Mouse (Mus musculus) inflammation-experienced regulatory T-cells, adult 6 months (primary cell): ENCODE measurements around the gene Gm3417. TPM values are rescaled to one million over a fixed set of nuclear protein-coding genes. Genes with fewer than 3 reads are reported as not detected.
A peak's percentile ranks its signal among the peaks of the same experiment; 100 is the strongest.
"Not testable (repeated sequence)": the region's sequence is repeated elsewhere in the genome, so short reads cannot be mapped to it uniquely, and the experiment has no call there.

Experiments used
- ATAC-seq: one replicate; pipeline ENCODE4 v1.8.0; 2017
- polyA plus RNA-seq, 3 experiments: library from polyadenylated mRNA; unstranded; fragments of 100-300 nt; shearing (Covaris generic); gene quantifications; one replicate each; pipeline ENCODE4 v1.2.1; 2017

Gene Gm3417
- polyA plus RNA-seq, result 1 to 10 TPM in 2 of 3 experiments, not detected in 1; 1.8 to 2.0 TPM

GRCm38 (mm10) chr17:14978362-14979038 is at the start of gene Gm3417, which contains the start of gene 9030025P20Rik:
Gene Gm3417 (minus strand): TSS chr17:14978790.
Gene 9030025P20Rik (plus strand): TSS chr17:14978468.
- peak; percentile 93 for ATAC-seq

DNA sequence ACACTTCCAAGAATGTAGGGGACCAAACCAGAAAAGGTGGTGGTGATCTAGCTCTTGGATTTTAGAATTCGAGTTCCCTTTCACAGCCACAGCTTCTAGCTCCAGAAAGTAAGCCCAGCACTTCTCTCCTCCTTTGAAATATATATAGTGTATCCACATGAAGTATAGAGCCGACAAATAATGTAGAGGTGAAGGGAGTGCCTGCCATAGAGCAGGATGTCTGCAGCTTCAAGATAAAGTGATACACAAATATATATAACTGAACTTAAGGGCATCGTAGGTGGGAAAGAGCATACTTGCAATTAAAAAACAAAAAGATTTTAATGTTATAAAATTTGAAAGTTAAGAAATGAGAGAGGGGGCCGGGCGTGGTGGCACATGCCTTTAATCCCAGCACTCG is 46.9 kb upstream of the Gm3417 start:
- not testable (repeated sequence) for ATAC-seq

DNA sequence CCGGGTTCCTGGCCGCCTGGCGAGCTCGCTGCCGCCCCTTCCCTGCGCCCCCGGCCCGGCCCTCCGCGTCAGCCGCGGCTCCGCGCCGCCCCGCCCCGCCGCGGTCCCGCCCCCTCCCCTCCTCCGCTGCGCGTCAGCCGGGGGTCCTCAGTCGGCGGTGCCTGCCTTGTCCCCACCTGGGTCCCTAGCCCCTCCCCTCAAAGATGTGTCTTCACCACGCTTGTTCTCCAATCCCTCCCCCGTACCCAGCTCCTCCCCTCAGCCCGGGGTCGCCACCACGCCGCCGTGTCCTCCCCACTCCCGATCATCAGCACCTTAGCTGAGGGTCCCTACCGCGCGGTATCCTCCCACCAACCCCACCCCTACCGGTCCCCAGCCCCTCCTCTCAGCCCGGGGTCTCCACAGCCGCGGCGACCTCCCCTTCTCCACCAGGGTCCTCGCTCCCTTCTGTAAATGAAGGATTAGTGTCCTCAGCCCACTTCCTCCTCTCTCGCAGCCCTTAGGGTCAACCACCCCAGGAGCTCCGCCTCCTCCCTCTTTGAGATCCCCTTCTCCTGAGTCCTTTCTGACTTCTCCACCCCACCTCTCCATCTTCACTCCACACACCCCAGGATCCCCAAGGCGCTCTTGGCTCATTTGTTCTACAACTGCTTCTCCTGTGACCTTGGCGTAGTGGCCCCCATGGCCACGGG is 46.1 kb upstream of the Gm3417 start:
- ATAC-seq, result peak; percentile 53

DNA sequence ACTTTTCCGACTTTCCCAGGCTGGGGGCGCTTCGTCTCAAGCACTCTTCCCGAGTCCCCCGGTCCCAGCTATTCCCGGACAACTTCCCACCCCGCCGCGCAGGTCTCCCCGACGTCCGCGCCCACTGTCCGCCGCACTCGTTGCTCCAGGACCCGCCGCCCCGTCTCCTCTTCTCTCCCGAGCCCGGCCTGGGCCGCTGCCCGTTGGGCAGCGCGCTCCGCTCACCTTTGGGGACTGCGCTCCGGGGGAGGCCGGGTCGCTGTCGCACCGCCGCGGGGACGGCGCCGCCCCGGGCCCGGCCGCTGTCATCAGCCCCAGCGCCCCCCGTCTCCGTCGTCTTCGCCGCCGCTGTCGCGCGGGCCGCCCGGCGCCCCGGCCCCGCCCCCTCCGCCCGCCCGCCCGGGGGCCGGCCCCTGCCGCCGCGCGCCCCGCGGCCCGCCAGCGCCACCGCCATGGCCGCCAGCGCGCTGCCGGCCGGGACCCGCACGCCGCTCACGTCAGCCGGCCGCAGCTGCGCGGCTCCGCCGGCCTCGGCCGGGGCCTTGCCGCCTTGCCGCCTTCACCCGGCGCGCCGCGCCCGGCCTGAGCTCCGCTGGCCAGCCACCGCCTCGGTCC is 45.4 kb upstream of the Gm3417 start:
- ATAC-seq, result peak; percentile 66

DNA sequence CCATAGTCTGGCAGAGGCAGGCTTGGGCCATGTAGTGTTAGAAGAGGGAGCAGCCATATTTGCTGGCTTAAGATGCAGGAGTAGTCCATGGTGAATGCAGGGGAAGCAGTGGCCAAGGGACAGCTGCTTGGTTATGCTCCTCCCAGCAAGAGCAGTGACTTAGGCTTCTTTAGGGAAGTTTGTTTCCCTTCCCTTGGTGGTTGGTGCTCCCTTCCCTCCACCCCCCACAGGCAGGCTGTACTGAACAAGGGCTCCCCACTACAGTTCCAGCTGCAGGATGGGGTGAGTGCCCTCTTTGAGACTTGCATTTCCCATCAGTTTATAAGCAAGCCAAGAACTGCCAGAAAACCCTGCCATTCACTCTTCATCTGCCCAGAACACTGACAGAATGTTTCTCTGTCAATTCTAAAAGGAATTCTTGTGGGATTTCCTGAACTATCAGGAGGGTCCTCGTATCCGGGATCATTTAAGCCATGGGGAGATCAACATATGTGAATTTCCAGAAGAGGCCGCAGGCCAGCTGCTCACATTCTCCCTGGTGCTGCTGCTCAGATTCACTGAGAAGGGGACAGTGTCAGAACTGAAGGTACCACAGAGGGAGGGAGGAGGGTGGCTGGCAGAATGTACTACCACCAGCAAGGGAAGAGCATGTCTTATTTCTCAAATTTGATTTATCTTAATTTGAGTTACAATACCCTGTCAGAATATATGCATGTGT is 43.1 kb upstream of the Gm3417 start:
- ATAC-seq, result not testable (repeated sequence)

DNA sequence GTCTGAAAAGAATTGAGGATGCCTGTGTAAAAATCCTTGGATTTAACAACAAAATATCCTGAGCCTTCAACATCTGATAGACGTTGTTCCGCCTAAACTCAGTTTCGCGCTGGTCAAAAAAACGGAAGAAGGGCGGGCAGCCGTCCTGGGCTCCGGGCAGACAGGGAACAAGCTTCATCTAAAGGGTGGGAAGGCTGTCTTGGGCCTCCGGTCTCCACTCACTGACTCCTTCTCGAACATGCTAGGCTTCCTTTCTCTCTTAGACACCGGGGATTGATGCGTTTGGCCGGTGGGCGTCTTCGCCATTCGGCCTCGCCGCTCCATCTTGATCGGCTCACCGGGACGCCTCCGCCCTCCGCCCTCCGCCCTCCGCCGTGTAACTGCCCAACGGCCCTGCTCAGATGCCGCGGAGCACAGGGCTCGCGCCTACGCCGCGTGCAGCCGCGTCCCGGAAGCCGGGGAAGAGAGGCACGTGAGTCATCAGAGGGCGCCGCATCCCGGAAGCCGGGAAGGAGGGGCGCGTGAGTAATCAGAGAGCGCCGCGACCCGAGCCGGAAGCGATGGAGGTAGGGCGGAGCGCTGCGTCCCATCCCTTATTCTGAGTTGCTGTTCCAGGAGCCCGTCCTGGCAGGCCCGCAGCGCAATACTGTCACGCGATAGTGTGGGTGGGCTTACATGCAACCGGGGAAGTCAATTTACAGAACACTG is 31.3 kb upstream of the Gm3417 start, which contains the start of gene Gm3435:
Gene Gm3435 (plus strand): TSS at position 471 of the 708 bp plus-strand sequence.
- ATAC-seq, result peak; percentile 92

DNA sequence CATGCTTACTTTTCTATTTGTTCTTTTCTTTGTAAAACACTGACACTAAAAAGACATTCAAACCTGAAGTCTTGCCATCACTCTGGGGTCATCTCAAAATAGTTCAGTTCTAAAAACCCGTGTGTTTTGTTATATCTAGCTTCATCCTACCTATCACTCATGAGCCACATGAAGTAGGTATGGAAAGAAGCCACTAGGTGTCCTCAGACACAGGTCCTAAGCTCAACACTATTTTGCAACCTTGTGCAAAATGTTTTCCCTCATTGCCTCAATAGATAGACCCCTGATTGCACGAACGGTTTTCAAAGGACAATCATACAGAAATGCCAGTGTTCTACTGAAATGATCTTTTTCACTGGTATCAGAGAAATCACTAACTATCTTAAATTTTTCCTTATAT is 30.5 kb upstream of the Gm3417 start:
- ATAC-seq, result peak; percentile 70

- ATAC-seq, result not testable (repeated sequence)
These were observed 21.5 kb upstream of the Gm3417 start for GRCm38 (mm10) chr17:15000047-15000446.

DNA sequence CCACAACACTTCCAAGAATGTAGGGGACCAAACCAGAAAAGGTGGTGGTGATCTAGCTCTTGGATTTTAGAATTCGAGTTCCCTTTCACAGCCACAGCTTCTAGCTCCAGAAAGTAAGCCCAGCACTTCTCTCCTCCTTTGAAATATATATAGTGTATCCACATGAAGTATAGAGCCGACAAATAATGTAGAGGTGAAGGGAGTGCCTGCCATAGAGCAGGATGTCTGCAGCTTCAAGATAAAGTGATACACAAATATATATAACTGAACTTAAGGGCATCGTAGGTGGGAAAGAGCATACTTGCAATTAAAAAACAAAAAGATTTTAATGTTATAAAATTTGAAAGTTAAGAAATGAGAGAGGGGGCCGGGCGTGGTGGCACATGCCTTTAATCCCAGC is 15.6 kb upstream of the Gm3417 start:
- not testable (repeated sequence) for ATAC-seq

DNA sequence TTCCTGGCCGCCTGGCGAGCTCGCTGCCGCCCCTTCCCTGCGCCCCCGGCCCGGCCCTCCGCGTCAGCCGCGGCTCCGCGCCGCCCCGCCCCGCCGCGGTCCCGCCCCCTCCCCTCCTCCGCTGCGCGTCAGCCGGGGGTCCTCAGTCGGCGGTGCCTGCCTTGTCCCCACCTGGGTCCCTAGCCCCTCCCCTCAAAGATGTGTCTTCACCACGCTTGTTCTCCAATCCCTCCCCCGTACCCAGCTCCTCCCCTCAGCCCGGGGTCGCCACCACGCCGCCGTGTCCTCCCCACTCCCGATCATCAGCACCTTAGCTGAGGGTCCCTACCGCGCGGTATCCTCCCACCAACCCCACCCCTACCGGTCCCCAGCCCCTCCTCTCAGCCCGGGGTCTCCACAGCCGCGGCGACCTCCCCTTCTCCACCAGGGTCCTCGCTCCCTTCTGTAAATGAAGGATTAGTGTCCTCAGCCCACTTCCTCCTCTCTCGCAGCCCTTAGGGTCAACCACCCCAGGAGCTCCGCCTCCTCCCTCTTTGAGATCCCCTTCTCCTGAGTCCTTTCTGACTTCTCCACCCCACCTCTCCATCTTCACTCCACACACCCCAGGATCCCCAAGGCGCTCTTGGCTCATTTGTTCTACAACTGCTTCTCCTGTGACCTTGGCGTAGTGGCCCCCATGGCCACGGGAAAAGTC is 14.7 kb upstream of the Gm3417 start:
- peak; percentile 55 for ATAC-seq

DNA sequence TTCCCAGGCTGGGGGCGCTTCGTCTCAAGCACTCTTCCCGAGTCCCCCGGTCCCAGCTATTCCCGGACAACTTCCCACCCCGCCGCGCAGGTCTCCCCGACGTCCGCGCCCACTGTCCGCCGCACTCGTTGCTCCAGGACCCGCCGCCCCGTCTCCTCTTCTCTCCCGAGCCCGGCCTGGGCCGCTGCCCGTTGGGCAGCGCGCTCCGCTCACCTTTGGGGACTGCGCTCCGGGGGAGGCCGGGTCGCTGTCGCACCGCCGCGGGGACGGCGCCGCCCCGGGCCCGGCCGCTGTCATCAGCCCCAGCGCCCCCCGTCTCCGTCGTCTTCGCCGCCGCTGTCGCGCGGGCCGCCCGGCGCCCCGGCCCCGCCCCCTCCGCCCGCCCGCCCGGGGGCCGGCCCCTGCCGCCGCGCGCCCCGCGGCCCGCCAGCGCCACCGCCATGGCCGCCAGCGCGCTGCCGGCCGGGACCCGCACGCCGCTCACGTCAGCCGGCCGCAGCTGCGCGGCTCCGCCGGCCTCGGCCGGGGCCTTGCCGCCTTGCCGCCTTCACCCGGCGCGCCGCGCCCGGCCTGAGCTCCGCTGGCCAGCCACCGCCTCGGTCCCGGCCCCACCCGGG is 14.0 kb upstream of the Gm3417 start:
- peak; percentile 60 for ATAC-seq

- ATAC-seq, result not testable (repeated sequence)
These were observed 11.6 kb upstream of the Gm3417 start for GRCm38 (mm10) chr17:14990116-14990702.

DNA sequence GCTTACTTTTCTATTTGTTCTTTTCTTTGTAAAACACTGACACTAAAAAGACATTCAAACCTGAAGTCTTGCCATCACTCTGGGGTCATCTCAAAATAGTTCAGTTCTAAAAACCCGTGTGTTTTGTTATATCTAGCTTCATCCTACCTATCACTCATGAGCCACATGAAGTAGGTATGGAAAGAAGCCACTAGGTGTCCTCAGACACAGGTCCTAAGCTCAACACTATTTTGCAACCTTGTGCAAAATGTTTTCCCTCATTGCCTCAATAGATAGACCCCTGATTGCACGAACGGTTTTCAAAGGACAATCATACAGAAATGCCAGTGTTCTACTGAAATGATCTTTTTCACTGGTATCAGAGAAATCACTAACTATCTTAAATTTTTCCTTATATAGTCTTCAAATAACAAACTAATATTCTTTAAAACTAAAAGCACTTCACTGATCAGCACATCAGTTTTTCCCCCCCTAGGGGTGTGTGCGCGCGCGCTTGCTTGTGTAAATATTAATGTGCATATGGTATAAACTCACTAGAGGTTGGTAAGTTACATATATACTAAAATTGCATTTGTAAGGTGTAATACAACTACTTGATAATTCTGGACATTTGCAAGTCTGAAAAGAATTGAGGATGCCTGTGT is 750 bp downstream of the Gm3417 start:
- peak; percentile 73 for ATAC-seq

DNA sequence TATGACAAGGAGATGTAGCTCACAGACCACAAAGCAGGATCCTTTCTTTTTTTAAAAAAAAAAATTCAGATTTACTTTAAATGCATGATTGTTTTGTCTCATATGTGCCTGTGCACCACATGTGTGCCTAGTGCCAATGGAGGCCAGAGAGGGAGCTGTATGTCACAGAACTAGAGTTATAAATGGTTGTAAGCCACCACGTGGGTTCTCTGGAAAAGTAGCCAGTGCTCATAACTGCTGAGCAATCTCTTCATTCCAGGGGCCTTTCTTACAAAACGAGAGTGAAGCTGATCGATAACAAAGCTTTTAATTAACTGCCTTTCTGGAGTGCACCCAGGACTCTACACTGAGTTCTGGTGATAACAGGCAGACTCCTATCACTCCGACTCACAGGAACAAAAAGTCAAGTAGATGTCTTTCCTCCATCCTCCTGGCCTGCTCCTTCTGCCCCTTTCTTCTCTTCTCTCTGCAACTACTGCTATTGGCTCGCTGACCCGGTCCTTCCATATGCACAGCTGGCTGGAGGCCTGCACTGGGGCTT is 10.1 kb downstream of the Gm3417 start:
- ATAC-seq, result not testable (repeated sequence)

- ATAC-seq, result peak; percentile 57
These were observed 16.9 kb downstream of the Gm3417 start for GRCm38 (mm10) chr17:14961557-14962154.

DNA sequence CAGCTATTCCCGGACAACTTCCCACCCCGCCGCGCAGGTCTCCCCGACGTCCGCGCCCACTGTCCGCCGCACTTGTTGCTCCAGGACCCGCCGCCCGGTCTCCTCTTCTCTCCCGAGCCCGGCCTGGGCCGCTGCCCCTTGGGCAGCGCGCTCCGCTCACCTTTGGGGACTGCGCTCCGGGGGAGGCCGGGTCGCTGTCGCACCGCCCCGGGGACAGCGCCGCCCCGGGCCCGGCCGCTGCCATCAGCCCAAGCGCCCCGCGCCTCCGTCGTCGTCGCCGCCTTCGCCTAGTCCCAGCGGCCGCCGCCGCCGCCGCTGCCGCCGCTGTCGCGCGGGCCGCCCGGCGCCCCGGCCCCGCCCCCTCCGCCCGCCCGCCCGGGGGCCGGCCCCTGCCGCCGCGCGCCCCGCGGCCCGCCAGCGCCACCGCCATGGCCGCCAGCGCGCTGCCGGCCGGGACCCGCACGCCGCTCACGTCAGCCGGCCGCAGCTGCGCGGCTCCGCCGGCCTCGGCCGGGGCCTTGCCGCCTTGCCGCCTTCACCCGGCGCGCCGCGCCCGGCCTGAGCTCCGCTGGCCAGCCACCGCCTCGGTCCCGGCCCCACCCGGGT is 17.5 kb downstream of the Gm3417 start, which contains the start of gene Phf10:
Gene Phf10 (minus strand): TSS at position 323 of the 606 bp plus-strand sequence.
- ATAC-seq, result peak; percentile 66

DNA sequence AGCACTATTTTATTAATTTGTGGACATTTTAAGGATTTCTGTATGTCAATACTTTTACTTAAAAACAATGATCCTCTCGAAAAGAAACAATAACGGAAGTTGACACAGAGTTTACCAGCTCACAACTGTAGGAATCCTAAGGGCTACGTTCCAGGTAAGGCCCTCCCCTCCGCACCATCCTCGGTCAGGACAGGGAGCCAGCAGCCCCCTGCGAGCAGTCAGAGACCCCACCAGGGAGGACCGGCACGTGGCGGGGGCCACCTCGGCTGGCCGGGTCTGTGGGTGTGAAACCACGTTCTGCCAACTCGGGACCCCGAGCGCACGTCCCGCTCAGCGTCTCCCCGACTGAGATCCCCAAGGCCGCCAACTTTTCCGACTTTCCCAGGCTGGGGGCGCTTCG is 18.1 kb downstream of the Gm3417 start:
- peak; percentile 12 for ATAC-seq

GRCm38 (mm10) chr17:14959979-14960378 is 18.6 kb downstream of the Gm3417 start:
- ATAC-seq, result no peak
